Mouse (Mus musculus): Measurements from ENCODE around the gene Relb. TPM values are rescaled to one million over a fixed set of nuclear protein-coding genes. Genes with fewer than 3 reads are reported as not detected.

The Relb gene
- total RNA-seq, 2 experiments from 2014 or later: 5.1 to 7.9 TPM

DNA sequence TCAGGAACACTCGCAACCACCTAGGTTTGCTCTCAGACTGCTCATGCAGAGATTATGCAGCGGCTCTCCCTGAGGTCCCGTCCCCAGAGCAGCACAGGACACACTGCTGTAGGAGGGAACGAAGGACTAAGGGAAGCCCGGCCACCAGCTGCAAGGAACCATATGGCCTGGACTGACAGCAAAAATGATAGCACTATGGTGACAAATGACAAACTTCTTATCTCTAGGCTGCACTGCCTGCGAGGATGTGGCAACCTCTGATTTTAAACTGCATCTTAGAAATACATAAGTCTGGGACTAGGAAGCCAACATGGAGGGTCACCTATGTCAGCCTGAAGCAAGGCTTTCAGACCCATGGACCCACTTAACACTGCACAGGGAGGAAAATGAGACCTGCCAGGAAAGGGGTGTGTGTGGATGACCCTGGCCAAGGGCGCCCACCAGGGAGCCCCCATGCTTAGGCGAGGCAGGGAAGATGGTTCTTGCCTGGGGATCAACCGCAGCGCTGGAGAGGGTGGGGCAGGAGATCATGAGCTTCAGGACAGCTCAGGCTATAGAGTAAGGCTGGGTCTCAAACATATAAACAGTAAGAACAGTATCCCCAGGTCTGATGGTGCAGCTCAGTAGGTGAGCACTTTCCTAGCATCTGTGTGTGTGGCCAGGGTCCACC lies 36.0 kb downstream of the Relb start:
- no peak overlapping the region for H3K4me3 ChIP-seq
- DNase-seq: no peak
- intact Hi-C loops (cut with DNase I): no loop called here
- TF ChIP-seq CTCF (IDR thresholded peaks at IDR 0.05): no peak
- no peak overlapping the region for H3K27ac ChIP-seq

DNA sequence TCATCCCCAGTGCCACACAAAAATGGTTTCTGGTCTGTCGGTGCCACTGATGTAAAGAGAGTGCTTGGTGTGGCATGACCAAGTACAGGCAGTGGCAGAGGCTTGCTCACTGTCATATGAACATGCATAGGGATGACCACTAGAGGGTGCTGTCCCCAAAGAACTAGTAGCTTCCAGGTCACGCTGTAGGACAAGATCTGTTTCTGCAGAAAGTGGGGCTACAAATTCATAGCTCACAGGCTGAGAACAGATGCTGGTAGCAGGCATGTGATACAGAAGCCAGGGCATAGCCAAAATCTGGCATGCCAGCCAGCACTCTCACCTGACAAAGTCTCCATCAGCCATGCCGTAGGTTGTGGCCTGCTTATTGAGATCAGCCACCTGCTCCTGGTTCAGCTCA lies 39.3 kb downstream of the Relb start:
- DNase-seq: peak; percentile 72
- TF ChIP-seq CTCF (IDR thresholded peaks at IDR 0.05): peak; percentile 93
- Histone ChIP-seq H3K27ac (no peak overlapping the region), H3K4me3 (no peak overlapping the region)
- intact Hi-C loops (cut with DNase I): loop anchor here (1.0 to 2.0 kb wide), 2 partner anchors 29 to 87 kb away; no protein-coding TSS in a partner anchor

DNA sequence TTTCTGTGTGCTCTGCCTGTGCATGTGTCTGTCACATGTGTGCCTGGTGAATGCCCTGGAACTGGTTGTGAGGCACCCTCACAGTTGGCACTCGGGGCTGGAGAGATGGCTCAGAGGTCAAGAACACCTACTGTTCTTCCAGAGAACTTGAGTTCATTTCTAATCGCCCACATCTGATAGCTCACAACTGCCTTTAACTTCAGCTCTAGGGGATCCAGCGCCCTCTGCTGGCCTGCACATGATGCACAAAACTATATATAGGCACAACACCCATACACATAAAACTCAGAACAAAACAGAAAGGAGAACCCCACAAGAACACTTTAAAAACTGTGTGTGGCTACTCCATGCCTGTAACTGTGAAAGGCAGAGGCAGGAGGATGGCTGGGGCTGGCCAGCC lies 40.0 kb downstream of the Relb start:
- intact Hi-C loops (cut with DNase I): loop anchor here (1.0 kb wide), 1 partner anchor 86 kb away; no protein-coding TSS in a partner anchor
- TF ChIP-seq CTCF (IDR thresholded peaks at IDR 0.05): peak; percentile 62
- H3K4me3 ChIP-seq: no peak overlapping the region
- DNase-seq: peak; percentile 62
- H3K27ac ChIP-seq: no peak overlapping the region

DNA sequence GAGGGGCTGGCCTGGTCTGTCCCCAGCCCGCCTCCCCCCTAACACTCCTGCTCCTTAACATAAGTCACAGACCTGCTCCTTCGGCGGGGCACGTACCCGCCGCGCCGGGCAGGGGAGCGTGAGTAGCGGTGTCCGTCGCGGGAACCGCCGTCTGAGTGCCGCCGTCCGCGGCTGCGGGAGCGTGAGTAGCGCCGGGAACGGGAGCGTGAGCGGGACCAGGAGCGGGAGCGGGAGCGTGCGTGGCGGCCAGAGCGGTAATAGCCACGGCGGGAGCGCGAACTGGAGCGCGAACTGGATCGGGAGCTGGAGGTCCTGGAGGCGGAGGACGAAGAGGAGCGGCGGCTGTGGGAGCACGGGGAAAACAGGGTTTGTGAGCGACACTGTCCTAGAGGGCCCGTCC lies 43.0 kb downstream of the Relb start:
- Histone ChIP-seq H3K27ac (no peak overlapping the region), H3K4me3 (no peak overlapping the region)
- DNase-seq: no peak
- intact Hi-C loops (cut with DNase I): no loop called here
- no peak for TF ChIP-seq CTCF (IDR thresholded peaks at IDR 0.05)

DNA sequence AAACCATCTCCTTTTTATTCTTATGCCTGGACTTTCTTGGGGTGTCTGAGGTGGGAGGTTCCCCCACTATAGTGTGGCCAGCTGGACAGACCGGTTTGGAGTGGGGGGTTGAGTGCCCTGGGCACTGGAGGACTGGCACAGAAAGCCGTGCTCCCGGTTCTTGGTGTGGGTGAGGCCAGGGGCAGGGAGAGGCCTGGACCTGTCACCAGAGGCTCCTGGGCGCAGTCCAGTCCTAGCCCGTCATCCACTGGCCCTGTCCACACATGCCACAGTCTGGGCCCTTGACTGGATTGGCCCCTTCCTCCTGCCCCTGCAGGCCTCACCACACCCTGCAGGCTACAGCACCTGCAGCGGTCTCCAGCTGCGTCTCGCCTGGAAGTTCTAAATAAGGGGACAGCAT lies 48.6 kb downstream of the Relb start:
- no peak for DNase-seq
- no peak overlapping the region for H3K27ac ChIP-seq
- no peak for TF ChIP-seq CTCF (IDR thresholded peaks at IDR 0.05)
- intact Hi-C loops (cut with DNase I): no loop called here
- no peak overlapping the region for H3K4me3 ChIP-seq

DNA sequence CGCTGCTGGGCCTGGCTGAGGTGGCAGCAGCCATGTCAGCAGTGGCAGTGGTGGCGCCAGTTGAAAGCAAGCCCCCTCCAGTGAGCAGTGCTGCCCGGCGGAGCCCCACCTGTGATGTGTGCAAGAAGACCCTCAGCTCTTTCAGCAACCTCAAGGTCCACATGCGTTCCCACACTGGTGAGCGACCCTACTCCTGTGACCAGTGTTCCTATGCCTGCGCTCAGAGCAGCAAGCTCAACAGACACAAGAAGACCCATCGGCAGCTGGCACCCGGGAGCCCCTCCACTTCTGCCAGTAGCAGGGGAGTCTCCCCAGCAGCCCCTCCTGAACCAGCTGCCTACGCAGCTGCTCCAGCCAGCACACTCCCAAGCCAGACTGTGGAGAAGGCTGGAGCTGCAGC lies 49.5 kb downstream of the Relb start:
- TF ChIP-seq CTCF (IDR thresholded peaks at IDR 0.05): no peak
- Histone ChIP-seq H3K4me3 (no peak overlapping the region), H3K27ac (no peak overlapping the region)
- intact Hi-C loops (cut with DNase I): loop anchor here (5.0 to 10.0 kb wide), 2 partner anchors 38 to 175 kb away; partner anchors contain the start of genes Ckm and Klc3
- DNase-seq: no peak

DNA sequence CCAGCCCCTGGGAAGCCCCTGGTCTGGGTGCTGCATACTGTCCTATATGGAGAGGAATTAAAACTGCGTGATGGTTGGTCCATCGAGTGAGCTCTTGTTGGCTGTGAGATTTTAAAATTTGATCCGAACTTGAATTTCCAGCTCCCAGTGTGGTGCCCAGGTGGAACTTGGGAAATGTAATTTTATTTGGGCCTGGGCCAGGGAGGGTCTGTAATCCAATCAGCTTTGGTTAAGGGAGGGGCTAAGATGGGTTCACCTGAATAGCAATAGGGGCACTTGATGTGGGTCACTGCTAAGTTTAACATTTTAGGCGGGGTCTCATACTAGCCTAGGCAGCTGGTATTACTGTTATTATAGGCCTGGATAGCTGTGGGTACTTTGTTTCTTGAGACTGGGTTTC lies 50.8 kb downstream of the Relb start:
- Histone ChIP-seq H3K4me3 (peak overlapping the region; percentile 73), H3K27ac (no peak overlapping the region)
- intact Hi-C loops (cut with DNase I): loop anchor here (5.0 to 10.0 kb wide), 2 partner anchors 39 to 174 kb away; partner anchors contain the start of genes Ckm and Klc3
- no peak for TF ChIP-seq CTCF (IDR thresholded peaks at IDR 0.05)
- no peak for DNase-seq

DNA sequence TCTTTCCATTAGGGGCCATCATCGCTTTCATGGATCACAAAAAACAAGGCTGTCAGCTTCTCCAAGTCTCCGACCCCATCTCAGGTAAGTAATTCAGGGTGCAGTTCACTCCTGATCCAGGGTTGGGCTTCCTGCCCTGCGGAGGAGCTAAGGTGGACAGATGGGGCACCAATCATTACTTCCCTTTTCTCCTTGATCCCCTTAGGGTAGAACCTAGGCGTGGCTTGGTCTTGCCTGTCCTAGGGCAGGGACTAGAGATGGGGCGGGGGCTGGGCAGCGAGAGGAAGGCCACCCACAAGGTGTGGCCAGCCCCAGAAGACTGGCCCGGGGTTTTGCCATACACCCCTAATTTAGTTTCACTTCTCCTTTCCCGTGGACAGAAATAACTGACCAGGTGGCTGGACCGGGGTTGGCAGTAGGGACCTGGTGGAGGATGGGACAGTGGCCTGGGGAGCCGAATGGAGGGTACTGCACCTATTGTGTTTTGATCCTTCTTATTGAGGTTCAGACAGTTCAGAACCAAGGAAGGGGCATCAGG lies 51.3 kb downstream of the Relb start:
- peak; percentile 57 for DNase-seq
- intact Hi-C loops (cut with DNase I): loop anchor here (5.0 to 10.0 kb wide), 2 partner anchors 39 to 173 kb away; partner anchors contain the start of genes Ckm and Klc3
- TF ChIP-seq CTCF (IDR thresholded peaks at IDR 0.05): no peak
- Histone ChIP-seq H3K4me3 (peak overlapping the region; percentile 73), H3K27ac (peak overlapping the region; percentile 61)

DNA sequence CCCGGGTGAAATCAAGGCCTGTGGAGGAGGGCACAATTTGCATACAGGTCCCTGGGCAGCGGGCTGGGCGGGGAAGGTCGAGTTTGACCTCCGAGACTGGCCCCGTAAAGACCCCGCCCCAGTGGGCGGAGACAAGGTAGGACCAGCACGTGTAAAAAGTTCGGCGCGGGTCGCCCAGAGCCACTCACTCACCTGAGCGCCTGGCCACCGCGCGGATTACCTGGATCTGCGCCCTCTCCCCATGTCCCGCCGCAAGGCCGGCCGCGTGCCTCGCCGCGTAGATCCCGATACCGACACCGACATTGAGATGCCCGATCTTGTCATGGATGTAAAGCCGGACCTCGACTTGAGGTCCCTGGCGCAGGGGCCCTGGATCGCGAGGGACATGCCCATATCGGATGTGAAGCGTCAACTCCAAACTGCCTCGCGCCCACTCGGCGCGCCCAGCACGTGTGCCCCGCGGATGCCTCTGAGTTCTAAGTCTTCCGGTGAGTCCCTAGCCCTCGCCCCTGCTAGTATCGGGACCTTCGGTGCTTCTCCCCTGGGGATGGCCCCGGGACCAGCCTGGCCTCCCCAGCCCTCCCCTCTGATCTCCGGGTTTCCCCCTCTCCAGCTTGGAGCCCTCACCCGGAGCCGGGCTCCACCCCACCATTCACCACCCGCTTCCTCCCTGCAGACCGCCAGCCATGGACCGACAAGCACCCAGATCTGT lies 51.9 kb downstream of the Relb start, which contains the start of the genes Zfp296 and Gemin7:
Gene Zfp296 (plus strand): TSS at position 147 of the 712 bp plus-strand sequence.
Gene Gemin7 (minus strand): TSS at position 455 of the 712 bp plus-strand sequence.
- intact Hi-C loops (cut with DNase I): loop anchor here (5.0 to 10.0 kb wide), 2 partner anchors 40 to 172 kb away; partner anchors contain the start of genes Ckm and Klc3
- peak; percentile 57 for DNase-seq
- TF ChIP-seq CTCF (IDR thresholded peaks at IDR 0.05): no peak
- Histone ChIP-seq H3K4me3 (peak within 1 kb of the TSS; percentile 73), H3K27ac (peak within 1 kb of the TSS; percentile 61)

DNA sequence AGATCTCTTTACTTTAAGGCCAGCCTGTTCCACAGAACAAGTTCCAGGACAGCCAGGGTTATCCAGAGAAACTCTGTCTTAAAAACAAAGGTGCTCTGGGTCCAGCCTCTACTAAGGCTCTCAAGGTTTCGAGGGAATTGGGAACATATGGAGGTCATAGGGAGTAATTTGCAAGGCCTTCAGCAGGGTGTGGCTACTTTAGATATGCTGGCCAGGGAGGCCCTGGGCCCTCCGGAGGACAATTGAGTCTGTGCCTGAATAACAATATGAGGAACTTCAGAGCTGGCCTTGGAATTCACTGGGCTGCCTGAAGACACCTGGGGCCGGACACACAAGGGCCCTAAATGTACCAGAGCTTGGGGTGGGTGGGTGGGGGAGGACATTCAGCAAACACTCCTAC lies 53.7 kb downstream of the Relb start:
- intact Hi-C loops (cut with DNase I): loop anchor here (5.0 to 10.0 kb wide), 2 partner anchors 42 to 171 kb away; partner anchors contain the start of genes Ckm and Klc3

DNA sequence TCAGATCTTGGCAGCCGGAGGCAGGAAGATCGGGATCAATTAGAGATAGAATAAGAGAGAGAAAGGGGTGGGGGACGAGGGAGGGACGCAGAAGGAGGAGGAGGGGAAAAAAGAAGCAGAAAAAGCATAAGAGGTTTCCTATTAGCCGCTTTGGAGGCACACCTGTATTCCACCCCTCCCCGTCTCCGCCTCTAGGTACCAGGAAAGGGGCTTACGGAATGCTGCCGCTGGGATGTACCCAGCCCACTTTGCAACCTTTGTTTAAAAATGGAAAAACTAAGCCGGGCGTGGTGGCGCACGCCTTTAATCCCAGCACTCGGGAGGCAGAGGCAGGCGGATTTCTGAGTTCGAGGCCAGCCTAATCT lies 55.5 kb downstream of the Relb start:
- intact Hi-C loops (cut with DNase I): loop anchor here (5.0 to 10.0 kb wide), 3 partner anchors 71 to 169 kb away; partner anchors contain the start of genes Ckm, Klc3 and Mark4
- no peak for TF ChIP-seq CTCF (IDR thresholded peaks at IDR 0.05)
- H3K27ac ChIP-seq: peak overlapping the region; percentile 95
- peak overlapping the region; percentile 95 for H3K4me3 ChIP-seq
- no peak for DNase-seq

More for the DNA sequence above, 53.7 kb downstream of the Relb start:
- Histone ChIP-seq H3K27ac (no peak overlapping the region), H3K4me3 (no peak overlapping the region)
- TF ChIP-seq CTCF (IDR thresholded peaks at IDR 0.05): no peak
- no peak for DNase-seq

DNA sequence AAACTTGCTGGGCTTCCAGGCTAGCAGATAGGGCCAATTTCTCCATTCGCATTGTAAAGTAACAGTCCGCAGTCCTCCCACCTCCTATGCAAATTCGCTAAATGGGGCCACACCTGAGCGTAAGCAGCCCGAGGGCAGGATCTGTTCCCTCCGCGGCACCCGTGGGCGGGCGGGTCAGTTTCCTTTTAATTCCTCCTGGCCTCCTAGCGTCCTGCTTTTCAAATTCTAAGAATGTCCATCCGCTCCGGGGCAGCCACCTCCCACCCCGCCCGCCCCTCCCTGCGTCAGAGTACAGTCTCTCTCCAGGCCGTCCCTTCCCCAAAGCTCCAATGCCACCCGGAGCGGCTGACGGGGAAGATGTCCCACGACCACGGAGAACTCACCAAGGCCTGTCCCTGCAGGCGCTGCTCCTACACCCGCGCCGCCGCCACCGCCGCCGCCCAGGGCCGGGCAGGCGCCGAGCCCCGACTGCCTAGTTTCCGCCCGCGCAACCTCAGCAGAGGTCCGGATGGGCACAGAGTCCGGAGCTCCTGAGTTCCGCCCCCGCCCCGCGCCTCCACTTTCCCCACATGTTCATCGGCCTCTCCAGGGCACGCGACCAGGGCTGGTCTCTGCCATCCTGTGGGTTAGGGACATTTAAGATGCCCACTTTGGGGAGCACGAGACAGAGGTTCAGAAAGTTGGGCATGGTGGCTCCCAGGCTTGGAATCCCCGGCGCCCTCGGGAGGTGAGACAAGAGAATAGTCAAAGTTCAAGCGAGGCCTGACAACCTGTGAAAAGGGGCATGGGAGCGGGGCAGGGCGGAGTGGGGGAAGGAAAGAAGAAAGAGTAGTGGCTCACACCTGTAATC lies 56.1 kb downstream of the Relb start:
- peak; percentile 90 for DNase-seq
- intact Hi-C loops (cut with DNase I): loop anchor here (5.0 to 10.0 kb wide), 3 partner anchors 71 to 168 kb away; partner anchors contain the start of genes Ckm, Klc3 and Mark4
- TF ChIP-seq CTCF (IDR thresholded peaks at IDR 0.05): peak; percentile 49
- Histone ChIP-seq H3K27ac (peak overlapping the region; percentile 95), H3K4me3 (peak overlapping the region; percentile 95)

Data from gastrocnemius, adult 2 months (tissue).